23 mouse cellular contexts compared by ENCODE assay signal in genomic region chr19:5990033-5990432, GRCm38 (mm10). TPM values are rescaled to one million over a fixed set of nuclear protein-coding genes. Genes with fewer than 3 reads are reported as not detected.
DNase-seq lines count a peak whose midpoint lies in the region; ATAC-seq and TF ChIP-seq lines count a peak whose summit lies in the region.
"Had no signal": no experiment of that assay in that cellular context is flagged by ENCODE, and none has a peak within 500 bp of the region (broad histone marks: within the 10 kb centered on the region; RNA-seq: fewer than 3 reads in every experiment).

No protein-coding gene starts in this region.

- H3K27me3 ChIP-seq in heart, embryonic 13.5 days (replicated peaks), result no peaks in the 10 kb centered on the region
- no peaks in the 10 kb centered on the region for H3K27me3 ChIP-seq in lung, embryonic 14.5 days (ENCODE audit: insufficient read depth, low read length)
- H3K27me3 ChIP-seq in limb, embryonic 15.5 days, result no peaks in the 10 kb centered on the region
- H3K27me3 ChIP-seq: embryonic facial prominence, embryonic 13.5 days had no signal

- no peak for TF ChIP-seq CTCF in lung, embryonic 14.5 days (IDR thresholded peaks at IDR 0.05; ENCODE audit: low read depth)
- TF ChIP-seq CTCF in embryonic fibroblast, embryonic 13.5 days (IDR thresholded peaks at IDR 0.05; ENCODE audit: borderline replicate concordance, insufficient read depth, low read length), result no peak

- ATAC-seq in heart, embryonic 13.5 days (ENCODE audit: extremely low read depth, insufficient number of reproducible peaks, low FRiP score, low TSS enrichment), result no peak
- no peak for ATAC-seq in lung, embryonic 14.5 days (ENCODE audit: insufficient read depth)
- ATAC-seq in limb, embryonic 15.5 days (ENCODE audit: insufficient number of reproducible peaks, low FRiP score, low TSS enrichment, low read depth), result no peak; the same call in 1 of the 2 replicates

- H3K27ac ChIP-seq in heart, embryonic 13.5 days (replicated peaks), result no peak overlapping the region
- H3K27ac ChIP-seq in lung, embryonic 14.5 days (ENCODE audit: low read depth), result 0 out of 2 replicates have a peak overlapping the region, but pooled peaks have one; percentile 26
- H3K27ac ChIP-seq in embryonic fibroblast, embryonic 13.5 days (ENCODE audit: insufficient read depth, low read length), result peak overlapping the region; percentile 30; the same call in 1 of the 2 replicates
- peak overlapping the region; percentile 48 for H3K27ac ChIP-seq in limb, embryonic 15.5 days
- H3K27ac ChIP-seq: hindbrain, postnatal 0 days; liver, embryonic 14.5 days had no signal

- no peak overlapping the region for H3K4me3 ChIP-seq in heart, embryonic 13.5 days
- no peak overlapping the region for H3K4me3 ChIP-seq in lung, embryonic 14.5 days (ENCODE audit: low read depth, low read length)
- no peak overlapping the region for H3K4me3 ChIP-seq in embryonic fibroblast, embryonic 13.5 days (ENCODE audit: insufficient read depth, low read length)
- H3K4me3 ChIP-seq in limb, embryonic 15.5 days, result no peak overlapping the region
- H3K4me3 ChIP-seq: embryonic facial prominence, embryonic 13.5 days had no signal

- no peaks in the 10 kb centered on the region for H3K9me3 ChIP-seq in heart, embryonic 13.5 days
- no peaks in the 10 kb centered on the region for H3K9me3 ChIP-seq in lung, embryonic 14.5 days (ENCODE audit: low read depth, low read length)
- H3K9me3 ChIP-seq in limb, embryonic 15.5 days, result no peaks in the 10 kb centered on the region
- H3K9me3 ChIP-seq: embryonic facial prominence, embryonic 13.5 days had no signal

- WGBS in heart, embryonic 13.5 days, result 89% methylated on average over 12 of the region's 12 CpGs
- 74% methylated on average over 12 of the region's 12 CpGs for WGBS in lung, embryonic 14.5 days
- WGBS in limb, embryonic 15.5 days, result 73% methylated on average over 12 of the region's 12 CpGs

- no peak for DNase-seq in heart, postnatal 10 days
- no peak for DNase-seq in lung, embryonic 14.5 days
- no peak for DNase-seq in lung, adult 18-20 months
- no peak for DNase-seq in adrenal gland, adult (ENCODE audit: inconsistent age in 2 of 2, low spot score in 1 of 2)
- DNase-seq in layer of hippocampus, postnatal 10 days (ENCODE audit: low spot score in 2 of 2), result no peak
- DNase-seq: adrenal gland, postnatal 10 days; cerebellum, adult 18-20 months; gastrocnemius, postnatal 36 days; kidney, postnatal 10 days; layer of hippocampus, adult 9-11 months; right cerebral cortex, adult 18-20 months; thymus, adult 2 months had no signal

- intact Hi-C loops in heart, postnatal 10 days (cut with DNase I), result no loop called here

- no peak for TF ChIP-seq POLR2A in embryonic fibroblast, embryonic 13.5 days (IDR thresholded peaks at IDR 0.05; ENCODE audit: low read depth, low read length)

- H3K4me1 ChIP-seq in heart, embryonic 13.5 days, result peaks cover 25% of the 10 kb centered on the region
- H3K4me1 ChIP-seq in lung, embryonic 14.5 days (ENCODE audit: insufficient read depth), result peaks cover 9% of the 10 kb centered on the region
- H3K4me1 ChIP-seq in embryonic fibroblast, embryonic 13.5 days (ENCODE audit: control insufficient read depth, insufficient read depth, low read length), result peaks cover 10% of the 10 kb centered on the region
- peaks cover 23% of the 10 kb centered on the region for H3K4me1 ChIP-seq in limb, embryonic 15.5 days

- H3K36me3 ChIP-seq in heart, embryonic 13.5 days, result peaks cover 20% of the 10 kb centered on the region; the same call in 1 of the 2 replicates
- 0 out of 2 replicates have a peak, but pooled peaks cover 2% of the 10 kb centered on the region for H3K36me3 ChIP-seq in lung, embryonic 14.5 days (ENCODE audit: insufficient read depth)
- H3K36me3 ChIP-seq in limb, embryonic 15.5 days, result peaks cover 38% of the 10 kb centered on the region

- peak overlapping the region; percentile 10; the same call in 1 of the 2 replicates for H3K9ac ChIP-seq in heart, embryonic 13.5 days
- no peak overlapping the region; the same call in 1 of the 2 replicates for H3K9ac ChIP-seq in lung, embryonic 14.5 days
- no peak overlapping the region for H3K9ac ChIP-seq in limb, embryonic 15.5 days
- H3K9ac ChIP-seq: liver, embryonic 14.5 days had no signal

- no peak overlapping the region for H3K4me2 ChIP-seq in heart, embryonic 13.5 days
- no peak overlapping the region for H3K4me2 ChIP-seq in lung, embryonic 14.5 days
- no peak overlapping the region for H3K4me2 ChIP-seq in limb, embryonic 15.5 days

RNA-seq across cellular contexts. Expression of gene Slc22a20, which starts 4.1 kb away (rescaled TPM):
- not detected in 2 replicates for polyA plus RNA-seq in heart, embryonic 13.5 days (2015; fragmentation: Nextera tagmentation; extraction: Ambion mirVana)
- not detected for total RNA-seq in heart, postnatal 10 days (2021)
- not detected in 2 replicates for polyA plus RNA-seq in lung, embryonic 14.5 days (2014; fragmentation: Nextera tagmentation; extraction: Ambion mirVana)
- polyA plus RNA-seq in embryonic fibroblast, embryonic 13.5 days (2011; ENCODE audit: insufficient read length, low read depth, missing spikeins), result not detected in 2 replicates
- not detected in 2 replicates for polyA plus RNA-seq in limb, embryonic 15.5 days (2015; fragmentation: Nextera tagmentation; extraction: Ambion mirVana)
- total RNA-seq in layer of hippocampus, postnatal 10 days (2021), result not detected
- total RNA-seq: adrenal gland, postnatal 10 days; common myeloid progenitor, adult 5-6 weeks; gastrocnemius, postnatal 36 days; heart, postnatal 25 days; hindbrain, postnatal 0 days; left cerebral cortex, postnatal 10 days; megakaryocyte progenitor cell, adult 5-6 weeks; midbrain, postnatal 0 days had no signal
- polyA plus RNA-seq: embryonic facial prominence, embryonic 13.5 days; hindbrain, postnatal 0 days; midbrain, postnatal 0 days had no signal

RNA-seq across cellular contexts. Expression of gene Capn1, which starts 25.7 kb away (rescaled TPM):
- polyA plus RNA-seq in heart, embryonic 13.5 days (2015; fragmentation: Nextera tagmentation; extraction: Ambion mirVana), result 5.3 and 6.0 TPM in 2 replicates
- total RNA-seq in heart, postnatal 10 days (2021), result 10 to 100 TPM; 32.6 to 37.8 TPM
- 9.6 and 11.3 TPM in 2 replicates for polyA plus RNA-seq in lung, embryonic 14.5 days (2014; fragmentation: Nextera tagmentation; extraction: Ambion mirVana)
- polyA plus RNA-seq in embryonic fibroblast, embryonic 13.5 days (2011; ENCODE audit: insufficient read length, low read depth, missing spikeins), result 46.5 and 57.1 TPM in 2 replicates
- 21.1 and 26.0 TPM in 2 replicates for polyA plus RNA-seq in limb, embryonic 15.5 days (2015; fragmentation: Nextera tagmentation; extraction: Ambion mirVana)
- 10 to 100 TPM; 17.7 to 19.1 TPM for total RNA-seq in layer of hippocampus, postnatal 10 days (2021)

RNA-seq across cellular contexts. Expression of gene Pola2, which starts 26.0 kb away (rescaled TPM):
- polyA plus RNA-seq in heart, embryonic 13.5 days (2015; fragmentation: Nextera tagmentation; extraction: Ambion mirVana), result 47.2 and 49.5 TPM in 2 replicates
- 10 to 100 TPM; 21.1 TPM for total RNA-seq in heart, postnatal 10 days (2021)
- polyA plus RNA-seq in lung, embryonic 14.5 days (2014; fragmentation: Nextera tagmentation; extraction: Ambion mirVana), result 88.7 and 89.3 TPM in 2 replicates
- 19.7 and 29.7 TPM in 2 replicates for polyA plus RNA-seq in embryonic fibroblast, embryonic 13.5 days (2011; ENCODE audit: insufficient read length, low read depth, missing spikeins)
- 56.9 and 61.0 TPM in 2 replicates for polyA plus RNA-seq in limb, embryonic 15.5 days (2015; fragmentation: Nextera tagmentation; extraction: Ambion mirVana)
- total RNA-seq in layer of hippocampus, postnatal 10 days (2021), result 10 to 100 TPM in 1 of 2 experiments, 1 to 10 TPM in 1; 10.0 to 10.1 TPM

RNA-seq across cellular contexts. Expression of gene Syvn1, which starts 56.3 kb away (rescaled TPM):
- 17.6 and 18.6 TPM in 2 replicates for polyA plus RNA-seq in heart, embryonic 13.5 days (2015; fragmentation: Nextera tagmentation; extraction: Ambion mirVana)
- total RNA-seq in heart, postnatal 10 days (2021), result 10 to 100 TPM; 19.5 TPM
- polyA plus RNA-seq in lung, embryonic 14.5 days (2014; fragmentation: Nextera tagmentation; extraction: Ambion mirVana), result 30.0 and 34.3 TPM in 2 replicates
- 36.8 and 40.3 TPM in 2 replicates for polyA plus RNA-seq in embryonic fibroblast, embryonic 13.5 days (2011; ENCODE audit: insufficient read length, low read depth, missing spikeins)
- polyA plus RNA-seq in limb, embryonic 15.5 days (2015; fragmentation: Nextera tagmentation; extraction: Ambion mirVana), result 34.1 and 34.5 TPM in 2 replicates
- 10 to 100 TPM; 40.6 to 41.2 TPM for total RNA-seq in layer of hippocampus, postnatal 10 days (2021)
